Mouse (Mus musculus): ENCODE measurements at regions not wholly inside any gene's neighbourhood (a gene's known extent, or its start where the extent isn't known, plus 50 kb on each side); places are given as distances from the start of the nearest gene placed in this dataset.
A peak's percentile ranks its signal among the peaks of the same experiment; 100 is the strongest.

GRCm38 (mm10) chr15:59169831-59170230 lies 280.7 kb downstream of the Gm49356 start:
- no peak for DNase-seq (ENCODE audit: low read depth in 1 of 2, low spot score in 2 of 2)

GRCm38 (mm10) chr15:59171120-59171519 lies 282.0 kb downstream of the Gm49356 start:
- DNase-seq (ENCODE audit: low read depth in 1 of 2, low spot score in 2 of 2): no peak

GRCm38 (mm10) chr15:59173452-59174245 lies 284.6 kb downstream of the Gm49356 start:
- DNase-seq (ENCODE audit: low read depth in 1 of 2, low spot score in 2 of 2): no peak

- no peak for DNase-seq (ENCODE audit: low read depth in 1 of 2, low spot score in 2 of 2)
Measured at GRCm38 (mm10) chr15:59174246-59174751, 285.2 kb downstream of the Gm49356 start.

- DNase-seq (ENCODE audit: low read depth in 1 of 2, low spot score in 2 of 2): no peak
Measured at GRCm38 (mm10) chr15:59174893-59175531, 285.9 kb downstream of the Gm49356 start.

- no peak for DNase-seq (ENCODE audit: low read depth in 1 of 2, low spot score in 2 of 2)
Measured at GRCm38 (mm10) chr15:59180076-59180475, 291.0 kb downstream of the Gm49356 start.

- no peak for DNase-seq (ENCODE audit: low read depth in 1 of 2, low spot score in 2 of 2)
Measured at GRCm38 (mm10) chr15:59184461-59184860, 295.4 kb downstream of the Gm49356 start.

GRCm38 (mm10) chr15:59187566-59187965 lies 298.5 kb downstream of the Gm49356 start:
- DNase-seq (ENCODE audit: low read depth in 1 of 2, low spot score in 2 of 2): no peak

GRCm38 (mm10) chr15:59188371-59188770 lies 299.3 kb downstream of the Gm49356 start:
- DNase-seq (ENCODE audit: low read depth in 1 of 2, low spot score in 2 of 2): no peak

GRCm38 (mm10) chr15:59190511-59190910 lies 301.4 kb downstream of the Gm49356 start:
- DNase-seq (ENCODE audit: low read depth in 1 of 2, low spot score in 2 of 2): no peak

- DNase-seq (ENCODE audit: low read depth in 1 of 2, low spot score in 2 of 2): no peak
Measured at GRCm38 (mm10) chr15:59194421-59194820, 305.3 kb downstream of the Gm49356 start.

GRCm38 (mm10) chr15:59196351-59196750 lies 307.3 kb downstream of the Gm49356 start:
- DNase-seq (ENCODE audit: low read depth in 1 of 2, low spot score in 2 of 2): no peak

GRCm38 (mm10) chr15:59197455-59198391 lies 308.6 kb downstream of the Gm49356 start:
- DNase-seq (ENCODE audit: low read depth in 1 of 2, low spot score in 2 of 2): no peak

- DNase-seq (ENCODE audit: low read depth in 1 of 2, low spot score in 2 of 2): no peak
Measured at GRCm38 (mm10) chr15:59201386-59201785, 312.3 kb downstream of the Gm49356 start.

- peak; percentile 16 to 37 for DNase-seq (ENCODE audit: low read depth in 1 of 2, low spot score in 2 of 2)
Measured at GRCm38 (mm10) chr15:59201894-59202670, 313.0 kb downstream of the Gm49356 start.

- DNase-seq (ENCODE audit: low read depth in 1 of 2, low spot score in 2 of 2): no peak
Measured at GRCm38 (mm10) chr15:59203097-59203849, 314.2 kb downstream of the Gm49356 start.

- no peak for DNase-seq (ENCODE audit: low read depth in 1 of 2, low spot score in 2 of 2)
Measured at GRCm38 (mm10) chr15:59203850-59204625, 314.9 kb downstream of the Gm49356 start.

- no peak for DNase-seq (ENCODE audit: low read depth in 1 of 2, low spot score in 2 of 2)
Measured at GRCm38 (mm10) chr15:59205091-59205490, 316.0 kb downstream of the Gm49356 start.

GRCm38 (mm10) chr15:59205544-59205943 lies 316.4 kb downstream of the Gm49356 start:
- no peak for DNase-seq (ENCODE audit: low read depth in 1 of 2, low spot score in 2 of 2)
